Mouse (Mus musculus) adrenal gland, adult (tissue): ENCODE results near the gene Pi16.

Experiments used
- DNase-seq, 2 experiments: peaks; one replicate each; pipeline ENCODE4 v3.0.0; 2022 to 2023; ENCODE audit warnings: low spot score in 1 of 2; ENCODE audit not compliant: inconsistent age in 2 of 2

Pi16 gene

DNA sequence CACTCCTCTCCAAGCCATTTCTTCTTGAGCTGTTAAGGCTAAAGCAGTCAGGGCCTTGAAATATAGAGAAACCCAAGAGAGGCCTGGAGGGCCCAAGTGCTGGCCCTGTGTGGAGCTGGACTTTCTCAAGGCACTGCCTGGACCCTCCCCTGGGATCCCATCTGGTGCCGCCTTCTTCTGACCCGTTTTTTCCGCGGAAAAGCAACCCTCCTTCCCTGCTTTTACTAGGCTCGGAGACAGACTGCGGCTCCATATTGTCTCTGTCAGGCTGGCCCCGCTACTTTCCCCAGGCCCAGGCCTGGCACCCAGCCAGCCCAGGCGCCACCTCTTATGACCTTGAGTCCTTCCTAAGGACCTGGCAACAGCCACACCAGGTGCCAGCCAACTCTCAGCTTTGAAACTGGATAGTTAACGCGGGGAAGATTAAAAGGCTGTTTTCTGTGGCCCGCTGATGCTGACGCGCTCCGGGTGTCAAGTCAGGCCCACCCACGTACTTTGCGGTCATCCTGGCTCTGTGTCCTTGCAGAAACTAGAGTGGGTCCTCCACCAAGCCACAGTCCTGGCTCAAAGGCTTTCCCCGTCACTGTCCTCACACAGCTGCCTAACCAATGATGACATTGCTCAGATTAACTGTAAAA lies 38.5 kb downstream of the Pi16 start:
- DNase-seq, result peak; percentile 79 to 91

- DNase-seq, result peak in 1 of 2 experiments; percentile 88
Measured at GRCm38 (mm10) chr17:29356479-29356856, 39.0 kb downstream of the Pi16 start.

GRCm38 (mm10) chr17:29356882-29357281 lies 39.4 kb downstream of the Pi16 start:
- DNase-seq, result no peak

DNA sequence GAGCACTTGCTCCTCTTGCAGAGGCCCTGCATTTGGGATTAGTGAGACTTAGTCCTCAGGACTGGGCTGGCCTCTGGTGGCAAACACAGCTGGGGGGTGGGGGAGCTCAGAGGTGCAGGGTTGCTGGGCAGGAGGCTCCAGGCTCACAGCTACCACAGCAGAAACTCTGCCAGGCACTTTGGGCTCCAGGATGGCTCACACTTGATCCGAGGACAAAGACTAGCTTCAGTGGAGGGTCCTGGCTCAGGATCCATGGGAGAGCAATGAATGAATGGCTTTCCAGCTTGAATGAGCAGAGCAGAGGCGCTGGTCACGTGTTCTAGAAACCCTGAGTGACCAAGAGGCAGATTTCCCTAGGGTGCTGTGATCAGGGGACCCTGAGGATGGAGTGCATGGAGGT lies 41.4 kb downstream of the Pi16 start:
- DNase-seq, result no peak

- peak in 1 of 2 experiments; percentile 41 for DNase-seq
Measured at GRCm38 (mm10) chr17:29360761-29361221, 43.3 kb downstream of the Pi16 start, which contains the start of gene Fgd2. Gene Fgd2, plus strand, starts transcription at chr17:29360914.

- peak; percentile 7 to 32 for DNase-seq
Measured at GRCm38 (mm10) chr17:29361982-29362691, 44.7 kb downstream of the Pi16 start.

DNA sequence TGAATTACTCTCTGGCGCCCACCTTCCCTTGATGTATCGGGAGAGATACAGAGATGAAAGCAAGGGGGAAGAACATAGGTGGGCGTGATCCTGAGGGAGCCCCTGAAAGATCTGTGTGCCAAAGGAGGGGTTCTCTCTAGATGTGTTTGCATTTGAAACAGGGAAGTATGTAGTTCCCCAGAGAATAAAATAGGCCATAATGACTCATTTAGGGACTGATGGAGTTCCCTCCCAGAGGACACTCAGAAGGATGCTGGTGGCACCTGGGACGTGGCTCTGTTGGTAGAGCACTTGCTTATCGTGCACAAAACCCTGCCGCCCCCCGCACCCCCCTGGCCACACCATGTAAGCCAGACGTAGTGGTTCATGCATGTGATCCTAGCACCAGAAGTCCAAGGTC lies 45.6 kb downstream of the Pi16 start:
- no peak for DNase-seq

- no peak for DNase-seq
Measured at GRCm38 (mm10) chr17:29365105-29365621, 47.7 kb downstream of the Pi16 start.

DNA sequence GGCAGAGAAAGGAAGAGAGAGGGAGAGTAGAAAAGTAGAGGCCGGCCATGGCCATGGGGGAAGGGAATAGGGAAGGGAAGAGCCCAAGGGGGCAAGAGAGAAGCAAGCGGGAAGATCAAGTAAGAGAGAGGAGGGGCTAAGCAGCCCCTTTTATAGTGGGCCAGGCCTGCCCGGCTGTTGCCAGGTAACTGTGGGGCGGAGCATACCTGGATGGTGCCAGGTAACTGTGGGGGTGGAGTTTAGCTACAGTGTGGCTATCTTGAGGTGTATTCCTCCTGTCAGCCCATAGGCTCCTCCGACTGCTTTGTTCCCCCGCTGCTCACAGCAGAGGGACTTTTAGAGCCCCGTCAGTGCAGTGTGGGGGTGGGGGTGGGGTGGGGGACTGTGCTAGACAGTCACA lies 51.2 kb downstream of the Pi16 start:
- no peak for DNase-seq

DNA sequence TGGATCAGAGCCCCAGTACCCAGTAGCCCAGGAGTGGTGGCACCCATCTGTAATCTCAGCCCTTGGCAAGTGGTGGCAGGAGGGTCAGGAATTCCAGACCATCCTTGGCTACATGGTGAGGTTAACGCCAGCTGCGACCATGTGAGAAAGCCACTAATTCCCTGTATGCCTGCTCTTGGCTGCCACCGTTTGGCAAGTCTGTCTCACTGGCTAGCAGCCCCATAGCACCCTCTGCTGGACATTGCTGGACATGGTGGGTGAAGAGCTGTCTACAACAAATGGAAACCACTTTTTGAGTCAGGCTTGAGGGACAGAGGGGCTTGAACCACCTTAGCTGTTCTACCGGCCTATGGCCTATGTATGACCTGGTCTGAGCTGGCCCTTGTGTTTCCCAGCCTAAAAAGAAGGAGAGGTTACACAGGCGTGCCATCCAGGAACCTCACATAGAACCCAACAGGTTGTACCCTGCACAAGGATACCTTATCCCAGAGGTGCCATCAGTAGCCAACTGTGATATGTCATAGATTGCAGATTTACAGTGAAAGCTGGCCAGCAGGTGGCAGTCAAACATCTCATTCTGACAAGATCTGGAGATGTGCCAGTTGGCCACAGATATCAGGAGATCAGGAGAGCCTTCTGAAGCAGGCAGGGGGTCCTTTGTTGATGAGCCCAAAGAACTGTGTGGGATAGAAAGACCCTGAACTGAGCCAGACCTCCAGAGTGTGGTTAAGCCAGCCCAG lies 53.7 kb downstream of the Pi16 start:
- peak; percentile 90 to 97 for DNase-seq

- DNase-seq, result no peak
Measured at GRCm38 (mm10) chr17:29375871-29376270, 58.4 kb downstream of the Pi16 start.

DNA sequence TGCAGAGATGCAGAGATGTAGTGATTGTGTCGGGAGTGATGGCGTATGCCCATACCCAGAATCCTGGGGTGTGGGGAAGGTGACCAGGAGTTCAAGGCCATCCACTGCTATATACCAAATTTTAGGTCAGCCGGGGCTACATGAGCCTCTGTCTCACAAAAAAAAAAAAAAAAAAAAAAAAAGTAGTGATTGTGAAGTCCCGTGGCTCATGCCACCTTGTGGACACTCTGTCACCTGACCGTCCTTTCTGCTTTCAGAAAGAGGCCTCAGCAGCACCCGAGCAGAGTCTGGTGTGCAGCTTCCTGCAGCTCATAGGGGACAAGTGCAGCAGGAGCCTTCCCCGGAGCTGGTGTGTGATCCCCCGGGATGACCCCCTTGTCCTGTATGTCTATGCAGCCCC lies 60.6 kb downstream of the Pi16 start:
- DNase-seq, result no peak
